Mouse (Mus musculus): Measurements from ENCODE around the gene Ccdc159. TPM values are rescaled to one million over a fixed set of nuclear protein-coding genes. Genes with fewer than 3 reads are reported as not detected.
A peak's percentile ranks its signal among the peaks of the same experiment; 100 is the strongest.

The Ccdc159 gene
- polyA plus RNA-seq, 1 experiment from 2014 or later, result 3.5 TPM

DNA sequence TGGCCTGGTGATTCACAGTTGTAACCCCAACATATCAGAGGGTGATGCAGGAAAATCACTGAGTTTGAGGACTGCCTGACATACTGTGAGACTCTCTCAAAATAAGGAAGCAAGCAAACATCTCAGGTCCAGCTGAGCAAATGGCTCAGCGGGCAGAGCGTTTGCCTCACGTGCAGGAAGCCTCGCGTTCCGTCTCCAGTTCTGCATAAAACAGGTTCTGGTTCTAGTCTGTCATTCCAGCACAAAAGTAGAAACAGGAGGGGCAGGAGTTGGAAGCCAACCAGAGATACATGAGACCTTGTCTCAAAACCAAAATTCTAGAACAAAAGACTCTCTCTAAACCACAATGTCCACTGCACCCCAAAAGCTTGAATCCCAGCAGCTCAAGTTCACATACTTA, 487 bp upstream of the Ccdc159 start:
- H3K27me3 ChIP-seq (ENCODE audit: control insufficient read depth, insufficient read depth, low read length), result no peaks in the 10 kb centered on the region
- WGBS, result 4% methylated on average over 6 of the region's 6 CpGs
- 0 out of 2 replicates have a peak overlapping the region, but pooled peaks have one; percentile 12 for H3K27ac ChIP-seq (replicated peaks; ENCODE audit: low read depth, low read length)
- peak overlapping the region; percentile 50 for H3K4me3 ChIP-seq (ENCODE audit: low read depth, low read length)
- H3K36me3 ChIP-seq (ENCODE audit: control insufficient read depth, insufficient read depth, low read length), result peaks cover 3% of the 10 kb centered on the region; the same call in 1 of the 2 replicates
- DNase-seq (ENCODE audit: low spot score) (no peak), ATAC-seq (ENCODE audit: insufficient number of reproducible peaks, low FRiP score, low TSS enrichment, low read depth) (no peak)
- peak overlapping the region; percentile 58 for H3K4me2 ChIP-seq (ENCODE audit: low read depth, severe bottlenecking)
- peak overlapping the region; percentile 56 for H3K9ac ChIP-seq (ENCODE audit: low read length)
- no peaks in the 10 kb centered on the region for H3K9me3 ChIP-seq (ENCODE audit: control insufficient read depth, low read length)
- 0 out of 2 replicates have a peak, but pooled peaks cover 8% of the 10 kb centered on the region for H3K4me1 ChIP-seq (ENCODE audit: control insufficient read depth, insufficient read depth, low read length)

- H3K9me3 ChIP-seq (ENCODE audit: control insufficient read depth, low read length), result no peaks in the 10 kb centered on the region
- DNase-seq (ENCODE audit: low spot score), result no peak
- no peak overlapping the region for H3K4me3 ChIP-seq (ENCODE audit: low read depth, low read length)
- H3K9ac ChIP-seq (ENCODE audit: low read length), result no peak overlapping the region
- no peaks in the 10 kb centered on the region for H3K27me3 ChIP-seq (ENCODE audit: control insufficient read depth, insufficient read depth, low read length)
- H3K27ac ChIP-seq (replicated peaks; ENCODE audit: low read depth, low read length), result no peak overlapping the region
- peaks cover 3% of the 10 kb centered on the region; the same call in 1 of the 2 replicates for H3K36me3 ChIP-seq (ENCODE audit: control insufficient read depth, insufficient read depth, low read length)
- 78% methylated on average over 3 of the region's 3 CpGs for WGBS
- H3K4me1 ChIP-seq (ENCODE audit: control insufficient read depth, insufficient read depth, low read length), result 0 out of 2 replicates have a peak, but pooled peaks cover 8% of the 10 kb centered on the region
- ATAC-seq (ENCODE audit: insufficient number of reproducible peaks, low FRiP score, low TSS enrichment, low read depth), result no peak
- H3K4me2 ChIP-seq (ENCODE audit: low read depth, severe bottlenecking), result no peak overlapping the region
These were observed 1.9 kb downstream of the Ccdc159 start for GRCm38 (mm10) chr9:21929208-21929607.

DNA sequence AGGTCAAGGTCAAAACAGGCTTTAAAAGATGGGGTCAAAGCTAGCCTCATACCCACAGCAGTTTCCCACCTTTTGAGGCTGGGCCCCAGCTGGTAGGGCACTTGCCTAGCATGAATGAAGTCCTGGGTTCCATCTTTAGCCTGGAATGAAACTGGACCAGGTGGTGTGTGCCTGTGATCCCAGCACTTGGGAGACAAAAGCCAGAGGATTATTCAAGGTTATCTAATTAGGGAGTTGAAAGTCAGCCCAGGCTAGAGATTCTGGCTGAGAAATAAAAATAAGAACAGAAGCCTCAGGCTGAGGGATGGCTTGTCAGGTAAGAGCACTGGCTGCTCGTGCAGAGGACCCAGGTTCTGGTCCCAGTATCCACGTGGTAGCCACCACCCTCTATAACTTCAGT, 4.7 kb downstream of the Ccdc159 start:
- Histone ChIP-seq H3K4me2 (ENCODE audit: low read depth, severe bottlenecking) (no peak overlapping the region), H3K27ac (replicated peaks; ENCODE audit: low read depth, low read length) (no peak overlapping the region), H3K9ac (ENCODE audit: low read length) (no peak overlapping the region), H3K27me3 (ENCODE audit: control insufficient read depth, insufficient read depth, low read length) (no peaks in the 10 kb centered on the region), H3K36me3 (ENCODE audit: control insufficient read depth, insufficient read depth, low read length) (no peaks in the 10 kb centered on the region), H3K4me1 (ENCODE audit: control insufficient read depth, insufficient read depth, low read length) (no peaks in the 10 kb centered on the region), H3K9me3 (ENCODE audit: control insufficient read depth, low read length) (no peaks in the 10 kb centered on the region), H3K4me3 (ENCODE audit: low read depth, low read length) (no peak overlapping the region)
- DNase-seq (ENCODE audit: low spot score), result no peak
- ATAC-seq (ENCODE audit: insufficient number of reproducible peaks, low FRiP score, low TSS enrichment, low read depth), result no peak
- WGBS, result 69% methylated on average over 2 of the region's 2 CpGs

- Histone ChIP-seq H3K4me2 (ENCODE audit: low read depth, severe bottlenecking) (no peak overlapping the region), H3K36me3 (ENCODE audit: control insufficient read depth, insufficient read depth, low read length) (no peaks in the 10 kb centered on the region), H3K9ac (ENCODE audit: low read length) (no peak overlapping the region), H3K27me3 (ENCODE audit: control insufficient read depth, insufficient read depth, low read length) (no peaks in the 10 kb centered on the region), H3K9me3 (ENCODE audit: control insufficient read depth, low read length) (no peaks in the 10 kb centered on the region), H3K27ac (replicated peaks; ENCODE audit: low read depth, low read length) (no peak overlapping the region), H3K4me1 (ENCODE audit: control insufficient read depth, insufficient read depth, low read length) (no peaks in the 10 kb centered on the region), H3K4me3 (ENCODE audit: low read depth, low read length) (no peak overlapping the region)
- 57% methylated on average over 12 of the region's 12 CpGs for WGBS
- no peak for DNase-seq (ENCODE audit: low spot score)
- no peak for ATAC-seq (ENCODE audit: insufficient number of reproducible peaks, low FRiP score, low TSS enrichment, low read depth)
These were observed 5.3 kb downstream of the Ccdc159 start for GRCm38 (mm10) chr9:21932445-21933137.

- Histone ChIP-seq H3K36me3 (ENCODE audit: control insufficient read depth, insufficient read depth, low read length) (no peaks in the 10 kb centered on the region), H3K9ac (ENCODE audit: low read length) (no peak overlapping the region), H3K9me3 (ENCODE audit: control insufficient read depth, low read length) (no peaks in the 10 kb centered on the region), H3K4me1 (ENCODE audit: control insufficient read depth, insufficient read depth, low read length) (no peaks in the 10 kb centered on the region), H3K4me3 (ENCODE audit: low read depth, low read length) (no peak overlapping the region), H3K4me2 (ENCODE audit: low read depth, severe bottlenecking) (no peak overlapping the region), H3K27me3 (ENCODE audit: control insufficient read depth, insufficient read depth, low read length) (no peaks in the 10 kb centered on the region), H3K27ac (replicated peaks; ENCODE audit: low read depth, low read length) (no peak overlapping the region)
- WGBS, result 88% methylated on average over 12 of the region's 12 CpGs
- DNase-seq (ENCODE audit: low spot score) (no peak), ATAC-seq (ENCODE audit: insufficient number of reproducible peaks, low FRiP score, low TSS enrichment, low read depth) (no peak)
These were observed 6.8 kb downstream of the Ccdc159 start for GRCm38 (mm10) chr9:21934021-21934420.

DNA sequence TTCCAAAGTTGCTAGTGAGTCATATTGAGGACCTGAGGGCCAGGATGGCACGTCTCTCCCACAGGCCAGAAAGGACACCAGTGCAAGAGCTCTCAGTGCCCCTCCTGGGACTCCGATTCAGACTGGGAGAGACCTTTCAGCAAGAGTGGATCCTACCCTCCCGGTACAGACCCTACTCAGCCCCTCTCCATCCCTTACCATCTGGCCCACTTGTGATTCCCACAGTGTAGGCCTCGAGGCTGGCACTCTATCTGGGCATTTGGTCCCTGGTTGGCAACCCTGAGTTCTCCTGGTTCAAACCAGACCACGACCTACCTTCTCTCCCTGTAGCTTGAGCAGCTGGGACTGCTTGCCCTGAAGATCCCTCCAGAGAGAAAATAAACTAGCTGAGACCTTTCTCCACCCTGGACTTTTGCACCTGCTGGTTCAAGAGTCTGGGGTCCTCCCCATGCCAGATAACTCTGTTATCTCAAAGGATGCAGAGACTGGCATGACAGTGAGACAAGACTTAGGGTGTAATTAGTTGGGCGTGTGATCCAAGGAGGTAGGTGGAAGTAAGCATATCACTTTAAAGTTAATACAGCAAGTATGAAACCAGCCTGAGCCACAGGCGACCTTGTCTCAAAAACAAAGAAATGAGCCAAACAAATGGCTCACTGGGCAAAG, 8.3 kb downstream of the Ccdc159 start:
- Histone ChIP-seq H3K9me3 (ENCODE audit: control insufficient read depth, low read length) (no peaks in the 10 kb centered on the region), H3K4me2 (ENCODE audit: low read depth, severe bottlenecking) (no peak overlapping the region), H3K27me3 (ENCODE audit: control insufficient read depth, insufficient read depth, low read length) (no peaks in the 10 kb centered on the region), H3K4me1 (ENCODE audit: control insufficient read depth, insufficient read depth, low read length) (no peaks in the 10 kb centered on the region), H3K27ac (replicated peaks; ENCODE audit: low read depth, low read length) (no peak overlapping the region), H3K4me3 (ENCODE audit: low read depth, low read length) (no peak overlapping the region), H3K9ac (ENCODE audit: low read length) (no peak overlapping the region), H3K36me3 (ENCODE audit: control insufficient read depth, insufficient read depth, low read length) (no peaks in the 10 kb centered on the region)
- no peak for DNase-seq (ENCODE audit: low spot score)
- WGBS, result 87% methylated on average over 7 of the region's 7 CpGs
- no peak for ATAC-seq (ENCODE audit: insufficient number of reproducible peaks, low FRiP score, low TSS enrichment, low read depth)

DNA sequence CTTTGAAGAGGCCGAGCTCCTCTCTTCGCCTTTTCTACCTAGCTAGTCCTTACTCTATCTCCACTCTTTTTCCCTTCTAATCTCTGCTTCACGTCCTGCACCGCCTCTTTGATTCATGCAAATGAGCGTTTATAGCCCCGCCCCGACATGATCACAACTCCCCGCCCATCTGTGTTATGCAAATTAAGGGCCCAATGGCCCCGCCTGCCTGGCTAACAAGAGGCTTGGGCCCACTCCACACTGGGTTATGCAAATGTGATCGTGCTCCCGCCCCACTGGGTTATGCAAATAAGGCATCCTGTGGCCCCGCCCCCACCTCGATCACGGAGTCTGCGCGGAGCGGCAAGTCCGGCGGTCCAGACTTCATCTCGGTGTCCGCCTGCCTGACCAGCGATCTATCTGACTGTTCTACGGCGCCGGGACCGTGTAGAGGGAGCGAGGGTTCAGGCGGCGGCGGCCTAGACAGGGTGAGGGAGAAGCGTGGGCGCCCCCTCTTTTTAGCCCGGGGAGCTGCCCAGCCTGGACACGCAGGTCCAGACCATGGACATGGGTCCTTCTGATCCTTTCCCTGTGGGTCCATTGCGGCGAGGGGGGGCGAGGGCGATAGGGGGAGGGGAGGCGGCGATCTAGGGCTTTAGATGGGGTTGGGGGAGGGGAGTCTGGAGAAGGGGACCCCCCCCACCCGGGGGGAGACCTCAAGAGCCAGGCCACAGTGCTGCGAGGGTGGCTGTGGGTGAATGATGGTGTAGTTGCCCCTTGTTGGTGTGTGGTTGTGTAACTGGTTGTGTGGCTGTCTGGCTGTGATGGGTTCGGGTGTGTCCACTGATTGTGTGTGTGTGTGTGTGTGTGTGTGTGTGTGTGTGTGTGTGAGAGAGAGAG, 9.7 kb downstream of the Ccdc159 start, which contains the start of gene Plppr2:
TSS of gene Plppr2 (plus strand) at position 342 of the 879 bp plus-strand sequence.
- H3K27ac ChIP-seq (replicated peaks; ENCODE audit: low read depth, low read length), result no peak within 1 kb of the TSS
- WGBS, result 3% methylated on average over 40 of the region's 43 CpGs
- DNase-seq (ENCODE audit: low spot score) (peak; percentile 97), ATAC-seq (ENCODE audit: insufficient number of reproducible peaks, low FRiP score, low TSS enrichment, low read depth) (peak; percentile 93)
- no peaks in the 10 kb centered on the region for H3K27me3 ChIP-seq (ENCODE audit: control insufficient read depth, insufficient read depth, low read length)
- 0 out of 2 replicates have a peak within 1 kb of the TSS, but pooled peaks have one; percentile 30 for H3K9ac ChIP-seq (ENCODE audit: low read length)
- H3K4me1 ChIP-seq (ENCODE audit: control insufficient read depth, insufficient read depth, low read length), result no peaks in the 10 kb centered on the region
- no peaks in the 10 kb centered on the region for H3K9me3 ChIP-seq (ENCODE audit: control insufficient read depth, low read length)
- H3K4me2 ChIP-seq (ENCODE audit: low read depth, severe bottlenecking), result peak within 1 kb of the TSS; percentile 41
- H3K4me3 ChIP-seq (ENCODE audit: low read depth, low read length), result peak within 1 kb of the TSS; percentile 36
- no peaks in the 10 kb centered on the region for H3K36me3 ChIP-seq (ENCODE audit: control insufficient read depth, insufficient read depth, low read length)

DNA sequence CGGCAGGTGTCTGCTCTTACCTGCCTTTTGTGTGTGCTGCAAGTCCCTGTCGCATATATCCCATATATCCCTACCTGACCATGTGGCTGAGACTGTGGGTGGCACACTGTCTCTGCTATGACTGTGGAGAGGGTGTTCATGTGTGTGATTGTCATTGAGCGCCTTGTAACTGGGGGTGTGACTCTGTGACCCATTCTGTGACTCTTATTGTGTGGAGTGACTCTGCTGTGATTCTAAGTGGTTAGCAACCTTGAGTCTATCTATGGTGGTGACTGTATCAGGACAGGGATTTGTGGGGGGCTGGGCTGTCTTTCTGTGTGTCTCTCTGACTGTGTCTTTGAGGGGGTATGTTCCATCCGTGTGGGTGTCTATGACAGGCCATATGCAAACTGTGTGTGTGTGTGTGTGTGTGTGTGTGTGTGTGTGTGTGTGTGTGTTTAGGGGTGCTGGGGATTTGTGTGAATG, 10.5 kb downstream of the Ccdc159 start:
- ATAC-seq (ENCODE audit: insufficient number of reproducible peaks, low FRiP score, low TSS enrichment, low read depth), result no peak
- Histone ChIP-seq H3K27ac (replicated peaks; ENCODE audit: low read depth, low read length) (no peak overlapping the region), H3K9ac (ENCODE audit: low read length) (0 out of 2 replicates have a peak overlapping the region, but pooled peaks have one; percentile 30), H3K27me3 (ENCODE audit: control insufficient read depth, insufficient read depth, low read length) (no peaks in the 10 kb centered on the region), H3K4me2 (ENCODE audit: low read depth, severe bottlenecking) (0 out of 2 replicates have a peak overlapping the region, but pooled peaks have one; percentile 10), H3K36me3 (ENCODE audit: control insufficient read depth, insufficient read depth, low read length) (no peaks in the 10 kb centered on the region), H3K4me3 (ENCODE audit: low read depth, low read length) (no peak overlapping the region), H3K4me1 (ENCODE audit: control insufficient read depth, insufficient read depth, low read length) (no peaks in the 10 kb centered on the region), H3K9me3 (ENCODE audit: control insufficient read depth, low read length) (no peaks in the 10 kb centered on the region)
- 89% methylated on average over 4 of the region's 4 CpGs for WGBS
- no peak for DNase-seq (ENCODE audit: low spot score)

All from limb, embryonic 11.5 days (tissue).